22 mouse cellular contexts compared by ENCODE assay signal in genomic region chr11:78971746-78972145, GRCm38 (mm10). TPM values are rescaled to one million over a fixed set of nuclear protein-coding genes. Genes with fewer than 3 reads are reported as not detected.
"Had no signal": no experiment of that assay in that cellular context is flagged by ENCODE, and none has a peak within 500 bp of the region (broad histone marks: within the 10 kb centered on the region; RNA-seq: fewer than 3 reads in every experiment).

No protein-coding gene starts in this region.

- H3K9me3 ChIP-seq: heart, embryonic 13.5 days; heart, embryonic 15.5 days; hindbrain, embryonic 13.5 days; limb, embryonic 13.5 days; limb, embryonic 15.5 days; liver, embryonic 12.5 days had no signal

- H3K27me3 ChIP-seq: heart, embryonic 15.5 days; hindbrain, embryonic 13.5 days; limb, embryonic 13.5 days; limb, embryonic 15.5 days; liver, embryonic 12.5 days had no signal

- H3K4me2 ChIP-seq: heart, embryonic 11.5 days; heart, embryonic 13.5 days; heart, embryonic 15.5 days; hindbrain, embryonic 13.5 days; limb, embryonic 13.5 days; limb, embryonic 15.5 days; liver, embryonic 12.5 days had no signal

- H3K27ac ChIP-seq: heart, embryonic 13.5 days; heart, embryonic 15.5 days; hindbrain, embryonic 13.5 days; layer of hippocampus, adult 2 months; left cerebral cortex, adult 2 months; limb, embryonic 13.5 days; liver, embryonic 12.5 days; liver, embryonic 14.5 days had no signal

- ATAC-seq: hindbrain, embryonic 16.5 days; inflammation-experienced regulatory T-cells, adult 6 months; liver, embryonic 12.5 days had no signal

- DNase-seq: gastrocnemius, postnatal 14 days; gastrocnemius, postnatal 36 days; heart, adult 18-20 months; heart, postnatal 14 days; heart, postnatal 36 days; kidney, adult 18-20 months; kidney, adult 8-10 months; kidney, postnatal 10 days; kidney, postnatal 4 days had no signal

- H3K4me3 ChIP-seq: heart, embryonic 13.5 days; heart, embryonic 15.5 days; hindbrain, embryonic 13.5 days; layer of hippocampus, adult 2 months; left cerebral cortex, adult 2 months; limb, embryonic 13.5 days; limb, embryonic 15.5 days; liver, embryonic 12.5 days had no signal

- H3K9ac ChIP-seq: heart, embryonic 13.5 days; heart, embryonic 15.5 days; hindbrain, embryonic 13.5 days; limb, embryonic 13.5 days; limb, embryonic 15.5 days; liver, embryonic 12.5 days; liver, embryonic 14.5 days had no signal

- H3K36me3 ChIP-seq: heart, embryonic 15.5 days; hindbrain, embryonic 13.5 days; limb, embryonic 13.5 days; limb, embryonic 15.5 days had no signal

RNA-seq across cellular contexts. Expression of gene Nos2, which starts 51.2 kb away (rescaled TPM):
- total RNA-seq: hematopoietic stem cell, adult 5-6 weeks had no signal
- polyA plus RNA-seq: inflammation-experienced regulatory T-cells, adult 6 months had no signal
